Comparison of ENCODE assay signal across 15 mouse cellular contexts in genomic region chr9:9093096-9093495, GRCm38 (mm10).
DNase-seq lines count a peak whose midpoint lies in the region; ATAC-seq lines count a peak whose summit lies in the region.
"Had no signal": no experiment of that assay in that cellular context is flagged by ENCODE, and none has a peak within 500 bp of the region (broad histone marks: within the 10 kb centered on the region; RNA-seq: fewer than 3 reads in every experiment).

No protein-coding gene starts in this region.

- peak; percentile 54; the same call in 1 of the 2 replicates for ATAC-seq in kidney, embryonic 16.5 days (ENCODE audit: low FRiP score, low TSS enrichment)
- ATAC-seq in limb, embryonic 13.5 days (ENCODE audit: low FRiP score, low read depth), result peak; percentile 36; the same call in 1 of the 2 replicates
- ATAC-seq: hindbrain, embryonic 16.5 days; liver, embryonic 12.5 days; midbrain, embryonic 15.5 days had no signal

- no peak overlapping the region for H3K4me3 ChIP-seq in kidney, embryonic 16.5 days (ENCODE audit: low read length)
- no peak overlapping the region for H3K4me3 ChIP-seq in limb, embryonic 13.5 days
- H3K4me3 ChIP-seq: liver, embryonic 12.5 days; midbrain, embryonic 15.5 days had no signal

- H3K4me2 ChIP-seq in kidney, embryonic 16.5 days (replicated peaks; ENCODE audit: low read depth, low read length), result no peak overlapping the region
- H3K4me2 ChIP-seq in limb, embryonic 13.5 days (replicated peaks), result no peak overlapping the region
- H3K4me2 ChIP-seq: liver, embryonic 12.5 days; midbrain, embryonic 15.5 days had no signal

- H3K27me3 ChIP-seq in kidney, embryonic 16.5 days (ENCODE audit: insufficient read depth, low read length), result no peaks in the 10 kb centered on the region
- H3K27me3 ChIP-seq in limb, embryonic 13.5 days, result no peaks in the 10 kb centered on the region
- H3K27me3 ChIP-seq: liver, embryonic 12.5 days; midbrain, embryonic 15.5 days had no signal

- H3K9ac ChIP-seq in kidney, embryonic 16.5 days (replicated peaks; ENCODE audit: low read length), result no peak overlapping the region
- H3K9ac ChIP-seq in limb, embryonic 13.5 days, result no peak overlapping the region
- H3K9ac ChIP-seq: liver, embryonic 12.5 days; midbrain, embryonic 15.5 days had no signal

- H3K9me3 ChIP-seq in kidney, embryonic 16.5 days (ENCODE audit: low read length), result no peaks in the 10 kb centered on the region
- no peaks in the 10 kb centered on the region for H3K9me3 ChIP-seq in limb, embryonic 13.5 days
- H3K9me3 ChIP-seq: liver, embryonic 12.5 days; midbrain, embryonic 15.5 days had no signal

- 42% methylated on average over 1 of the region's 1 CpGs for WGBS in kidney, embryonic 16.5 days
- WGBS in limb, embryonic 13.5 days, result 21% methylated on average over 1 of the region's 1 CpGs

- H3K4me1 ChIP-seq in kidney, embryonic 16.5 days (ENCODE audit: insufficient read depth, low read length), result no peaks in the 10 kb centered on the region
- H3K4me1 ChIP-seq in limb, embryonic 13.5 days, result peaks cover 6% of the 10 kb centered on the region; the same call in 1 of the 2 replicates
- H3K4me1 ChIP-seq: liver, embryonic 12.5 days; midbrain, embryonic 15.5 days had no signal

- H3K36me3 ChIP-seq in kidney, embryonic 16.5 days (ENCODE audit: insufficient read depth, low read length), result no peaks in the 10 kb centered on the region
- H3K36me3 ChIP-seq in limb, embryonic 13.5 days, result no peaks in the 10 kb centered on the region
- H3K36me3 ChIP-seq: liver, embryonic 12.5 days; midbrain, embryonic 15.5 days had no signal

- H3K27ac ChIP-seq in kidney, embryonic 16.5 days (ENCODE audit: low read length), result no peak overlapping the region
- H3K27ac ChIP-seq in limb, embryonic 13.5 days, result no peak overlapping the region
- H3K27ac ChIP-seq: liver, embryonic 12.5 days; midbrain, embryonic 15.5 days had no signal

- no peak for DNase-seq in kidney, adult 8-10 months
- peak; percentile 82 for DNase-seq in Muller cell, postnatal 12 days (ENCODE audit: inconsistent ontology term)
- peak; percentile 39 for DNase-seq in embryo, embryonic 10.5 days (ENCODE audit: low spot score)
- no peak for DNase-seq in T-cell, adult 2 months (ENCODE audit: low spot score)
- DNase-seq in urinary bladder, postnatal 4 days (ENCODE audit: low spot score in 2 of 2), result no peak
- DNase-seq: adrenal gland, postnatal 10 days; cerebellum, postnatal 25 days; gastrocnemius, postnatal 25 days; kidney, postnatal 25 days; lung, postnatal 14 days had no signal

Comparison
In these comparisons a context has a peak if more than half of its experiments do, and no peak if none do; other contexts are left out.
1. DNase-seq: peak in Muller cell, postnatal 12 days (single experiment) and embryo, embryonic 10.5 days (single experiment); none in kidney, adult 8-10 months (0 of 2), T-cell, adult 2 months (single experiment) and urinary bladder, postnatal 4 days (0 of 2).